Mouse (Mus musculus) gastrocnemius, postnatal 14 days (tissue): ENCODE measurements around the gene Gm20547. TPM values are rescaled to one million over a fixed set of nuclear protein-coding genes. Genes with fewer than 3 reads are reported as not detected.

Experiments
- DNase-seq: peaks from one replicate; pipeline ENCODE4 v3.0.0; 2021; ENCODE audit warnings: mixed read lengths
- intact Hi-C: fragments of 180-260 bp; cut with DNase I; formaldehyde crosslinking; loops from one replicate; pipeline ENCODE4 v1.15.1; 2025; ENCODE audit warnings: low total_unique reads
- total RNA-seq, 2 experiments: library from RNA; stranded (reverse); gene quantifications; 2 replicates each; pipeline ENCODE4 v1.2.3; 2021

The Gm20547 gene
- total RNA-seq, 2 experiments from 2014 or later: not detected

DNA sequence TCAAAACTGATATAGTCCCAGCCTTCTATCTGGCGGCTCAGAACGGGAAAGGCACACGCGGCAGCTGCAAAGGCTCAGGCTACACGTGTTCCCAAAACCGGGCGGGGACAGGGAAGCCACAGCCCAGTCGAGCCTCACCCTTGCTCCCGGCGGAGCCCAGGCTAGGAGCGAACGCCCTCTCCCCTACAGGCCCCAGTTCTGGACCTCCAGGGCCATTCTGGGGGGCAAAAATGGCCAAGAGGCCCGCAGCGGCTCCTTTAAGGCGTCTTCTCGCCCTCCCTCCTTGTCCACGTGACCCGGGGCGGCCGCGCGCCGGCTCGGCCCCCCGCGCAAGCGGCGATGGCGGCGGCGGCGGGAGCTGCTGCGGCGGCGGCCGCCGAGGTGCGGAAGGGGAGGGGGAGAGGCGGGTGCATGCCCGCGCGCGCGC is 16.3 kb upstream of the Gm20547 start, which contains the start of the genes C2 and Ehmt2:
TSS of gene C2 (minus strand) at position 106 of the 427 bp plus-strand sequence.
TSS of gene Ehmt2 (plus strand) at position 310 of the 427 bp plus-strand sequence.
- intact Hi-C loops: no loop called here
- DNase-seq: peak; percentile 81

DNA sequence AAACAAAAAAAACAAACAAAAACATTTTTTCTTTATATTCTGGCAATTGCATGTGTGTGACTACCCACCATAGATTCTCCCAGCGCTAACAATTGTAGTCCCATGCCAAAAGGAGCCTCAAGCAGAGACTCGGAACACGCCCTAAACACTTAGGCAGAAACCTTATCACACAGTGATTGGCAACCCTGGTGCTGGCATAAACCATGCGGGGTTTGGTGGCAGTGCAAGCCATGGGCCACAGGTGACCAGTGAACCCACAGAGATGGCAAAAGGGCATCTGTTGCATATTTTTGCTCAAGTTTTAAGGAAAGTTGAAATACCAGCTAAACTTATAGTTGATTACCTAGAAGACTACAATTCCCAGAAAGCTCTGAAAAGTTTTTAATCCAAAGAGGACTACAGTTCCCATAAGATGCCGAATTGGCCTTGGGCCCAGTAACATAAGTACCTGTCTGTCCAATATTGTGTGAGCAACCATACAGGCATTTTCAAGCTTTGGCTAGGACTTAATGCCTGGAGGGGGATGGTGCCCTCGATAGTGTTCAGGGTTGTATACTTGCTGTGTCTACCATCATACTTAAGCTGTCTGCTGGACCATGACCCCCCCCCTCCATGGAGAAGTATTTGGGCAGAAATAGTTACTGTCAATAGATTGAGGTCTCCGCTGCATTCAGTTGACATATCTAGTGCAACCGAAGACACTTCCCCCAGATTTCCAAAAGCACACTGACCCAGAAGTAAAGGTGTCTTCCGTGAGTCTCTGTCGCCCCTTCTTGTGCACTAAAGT is 15.7 kb upstream of the Gm20547 start:
- intact Hi-C loops: no loop called here
- DNase-seq: no peak

DNA sequence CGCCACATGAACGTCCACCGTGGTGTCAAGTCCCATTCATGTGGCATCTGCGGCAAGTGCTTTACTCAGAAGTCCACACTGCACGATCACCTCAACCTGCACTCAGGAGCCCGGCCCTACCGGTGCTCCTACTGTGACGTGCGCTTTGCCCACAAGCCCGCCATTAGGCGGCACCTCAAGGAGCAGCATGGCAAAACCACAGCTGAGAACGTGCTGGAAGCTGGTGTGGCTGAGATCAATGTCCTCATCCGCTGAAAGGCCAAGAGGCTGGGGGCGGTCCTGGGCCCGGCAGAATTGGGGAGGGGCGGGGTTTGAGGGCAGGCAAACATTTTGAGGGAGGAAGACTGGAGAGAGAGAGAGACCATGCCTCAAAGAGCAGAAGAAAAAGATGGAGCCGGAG is 14.5 kb upstream of the Gm20547 start:
- intact Hi-C loops: no loop called here

DNA sequence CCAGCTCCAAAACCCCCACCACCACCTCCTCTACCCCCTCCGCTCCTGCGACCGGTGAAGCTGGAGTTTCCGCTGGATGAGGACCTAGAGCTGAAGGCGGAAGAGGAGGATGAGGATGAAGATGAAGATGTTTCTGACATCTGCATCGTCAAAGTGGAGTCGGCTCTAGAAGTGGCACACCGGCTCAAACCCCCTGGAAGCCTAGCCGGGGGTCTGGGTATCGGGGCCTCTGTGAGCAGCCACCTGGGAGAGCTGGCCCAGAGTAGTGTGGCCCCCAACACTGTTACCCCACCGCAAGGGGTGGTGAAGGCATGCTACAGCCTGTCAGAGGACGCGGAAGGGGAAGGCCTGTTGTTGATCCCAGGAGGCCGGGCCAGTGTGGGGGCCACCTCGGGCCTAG is 13.9 kb upstream of the Gm20547 start:
- intact Hi-C loops: no loop called here
- no peak for DNase-seq

More for the DNA sequence above, 14.5 kb upstream of the Gm20547 start:
- DNase-seq: no peak

DNA sequence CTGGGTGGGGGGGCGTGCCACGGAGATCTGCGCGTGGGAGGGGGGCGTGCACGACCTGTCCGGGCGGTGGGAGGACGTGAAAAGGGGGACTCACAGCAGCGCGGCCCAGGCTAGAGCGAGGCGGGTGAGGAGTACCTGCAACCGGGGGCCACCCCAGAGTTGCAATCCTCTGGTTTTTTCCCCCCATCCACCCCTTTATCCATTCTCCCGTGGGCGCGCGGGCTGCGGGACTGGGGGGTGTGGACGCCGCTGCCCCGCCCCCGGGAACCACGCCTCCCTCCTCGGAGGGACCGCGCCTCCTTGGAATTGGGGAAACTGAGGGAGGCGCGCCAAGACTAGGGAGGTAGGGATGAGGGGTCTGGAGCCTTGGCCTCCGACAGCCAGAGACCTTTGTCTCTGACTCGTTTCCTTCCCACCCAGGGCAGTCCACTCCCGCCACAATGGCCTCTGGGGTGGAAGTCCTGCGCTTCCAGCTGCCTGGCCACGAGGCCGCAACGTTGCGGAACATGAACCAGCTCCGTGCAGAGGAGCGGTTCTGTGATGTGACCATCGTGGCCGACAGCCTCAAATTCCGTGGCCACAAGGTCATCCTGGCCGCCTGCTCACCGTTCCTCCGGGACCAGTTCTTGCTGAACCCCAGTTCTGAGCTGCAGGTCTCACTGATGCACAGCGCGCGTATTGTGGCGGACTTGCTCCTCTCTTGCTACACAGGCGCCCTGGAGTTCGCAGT is 13.1 kb upstream of the Gm20547 start:
- intact Hi-C loops: loop anchor here (5.0 kb wide), 1 partner anchor 43 kb away; the partner anchor contains the start of genes Nelfe and Skiv2l

DNA sequence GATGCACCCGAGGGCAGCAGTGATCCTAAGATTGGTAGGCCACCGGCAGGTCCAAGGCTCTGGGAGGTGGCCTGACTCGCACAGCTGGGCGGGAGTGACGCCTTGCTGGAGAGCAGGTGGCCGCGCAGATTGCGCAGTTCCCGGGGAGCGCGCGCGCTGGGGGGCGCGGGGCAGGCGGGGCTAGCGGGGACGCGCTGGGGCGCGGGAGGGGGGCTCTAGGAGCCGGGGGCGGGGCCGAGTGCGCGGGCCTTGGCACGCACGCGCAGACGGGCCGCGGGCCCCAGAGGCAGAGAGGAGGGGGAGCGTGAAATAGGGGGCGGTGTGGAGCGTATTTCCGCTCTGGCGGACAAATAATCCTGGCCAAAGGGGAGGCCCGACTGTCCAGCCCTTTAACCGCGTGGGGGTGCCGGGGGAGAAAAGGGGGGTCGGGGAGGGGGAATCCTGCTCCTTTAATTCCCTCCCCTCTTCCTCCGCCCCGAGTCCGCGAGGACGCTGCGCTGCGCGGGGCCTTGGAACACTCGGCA is 12.3 kb upstream of the Gm20547 start:
- DNase-seq: peak; percentile 96
- intact Hi-C loops: loop anchor here (5.0 kb wide), 1 partner anchor 42 kb away; the partner anchor contains the start of genes Nelfe and Skiv2l

More for the DNA sequence above, 13.1 kb upstream of the Gm20547 start:
- DNase-seq: peak; percentile 63

DNA sequence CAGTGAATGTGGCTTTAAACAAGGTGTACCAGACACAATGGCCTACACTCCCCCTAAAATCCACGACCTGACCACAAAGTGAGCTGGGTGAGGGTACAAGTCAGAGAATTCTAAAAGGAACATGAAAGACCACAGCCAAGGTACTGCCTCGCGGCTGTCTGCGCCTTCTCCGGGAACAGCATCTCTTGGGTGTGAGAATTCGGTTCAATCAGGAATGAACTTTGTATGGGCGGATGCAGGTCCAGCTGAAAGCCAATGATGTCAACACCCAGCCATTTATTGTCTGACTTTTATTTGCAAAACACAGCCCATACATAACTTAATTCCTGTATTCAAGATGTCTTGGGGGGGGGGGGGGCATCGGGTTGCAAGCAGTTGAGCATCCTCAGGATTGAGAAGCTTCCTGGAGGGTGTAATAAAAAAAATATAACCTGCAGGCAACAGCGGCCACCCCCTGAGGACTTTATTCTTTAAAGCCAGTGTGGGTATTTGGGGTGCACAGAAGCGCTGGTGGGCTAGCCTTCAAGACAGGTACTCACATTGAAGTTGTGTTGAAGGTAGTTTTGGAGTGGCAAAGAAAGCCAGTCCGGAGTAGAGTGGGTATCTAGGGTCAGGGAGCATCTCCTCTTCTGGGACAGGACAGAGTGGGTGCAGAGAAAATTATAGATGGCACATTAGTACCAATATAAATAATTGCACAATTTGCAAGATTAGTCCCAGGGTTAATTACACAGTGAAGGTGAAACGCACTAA is 11.4 kb upstream of the Gm20547 start:
- DNase-seq: no peak
- intact Hi-C loops: loop anchor here (5.0 kb wide), 1 partner anchor 41 kb away; the partner anchor contains the start of genes Nelfe and Skiv2l

DNA sequence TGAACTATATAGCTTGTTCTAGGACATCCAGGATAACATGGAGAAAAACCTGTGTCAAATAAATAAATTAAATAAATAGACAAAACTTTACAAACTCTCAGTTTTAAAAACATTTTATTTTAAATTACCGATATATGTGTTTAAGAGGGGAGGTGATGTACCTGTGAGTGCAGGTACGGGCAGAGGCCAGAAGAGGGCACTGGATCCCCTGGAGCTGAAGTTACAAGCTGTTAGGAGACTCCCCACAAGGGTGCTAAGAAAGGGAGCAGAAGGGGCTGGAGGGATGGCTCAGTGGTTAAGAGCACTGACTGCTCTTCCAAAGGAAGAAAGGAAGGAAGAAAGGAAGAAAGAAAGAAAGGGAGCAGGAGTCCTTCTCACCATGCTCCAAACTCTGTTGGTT is 9.5 kb upstream of the Gm20547 start:
- intact Hi-C loops: loop anchor here (5.0 kb wide), 1 partner anchor 39 kb away; the partner anchor contains the start of genes Nelfe and Skiv2l
- no peak for DNase-seq

DNA sequence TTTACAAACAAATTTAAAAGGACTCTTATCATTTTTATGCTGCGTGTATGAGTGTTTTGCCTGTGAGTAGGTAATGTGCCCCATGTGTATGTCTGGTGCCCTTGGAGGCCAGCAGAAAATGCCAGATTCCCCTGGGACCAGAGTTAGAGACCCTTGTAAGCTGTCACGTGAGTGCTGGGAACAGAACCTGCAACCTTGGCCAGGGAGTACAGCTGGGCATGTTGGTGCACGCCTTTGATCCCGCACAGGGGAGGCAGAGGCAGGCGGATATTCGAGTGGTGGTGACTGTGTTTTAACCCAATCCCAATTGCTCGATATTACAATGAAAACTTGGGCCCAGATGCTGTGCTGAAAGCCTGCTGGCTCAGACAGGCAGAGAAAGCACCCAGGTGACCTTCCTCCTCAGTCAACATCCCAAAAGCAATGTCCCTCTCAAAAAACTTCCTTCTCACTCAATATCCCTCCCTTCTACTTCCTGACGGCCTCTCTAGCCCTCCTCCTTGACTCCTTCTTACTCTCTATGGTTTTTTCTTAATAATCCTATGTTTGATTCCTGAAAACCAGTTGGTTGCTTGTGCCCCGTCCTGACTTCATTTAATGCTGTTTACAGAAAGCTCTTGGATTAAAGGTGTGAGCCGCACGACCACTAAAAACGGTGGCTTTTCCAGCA is 8.4 kb upstream of the Gm20547 start:
- no peak for DNase-seq
- intact Hi-C loops: loop anchor here (5.0 kb wide), 1 partner anchor 38 kb away; the partner anchor contains the start of genes Nelfe and Skiv2l

DNA sequence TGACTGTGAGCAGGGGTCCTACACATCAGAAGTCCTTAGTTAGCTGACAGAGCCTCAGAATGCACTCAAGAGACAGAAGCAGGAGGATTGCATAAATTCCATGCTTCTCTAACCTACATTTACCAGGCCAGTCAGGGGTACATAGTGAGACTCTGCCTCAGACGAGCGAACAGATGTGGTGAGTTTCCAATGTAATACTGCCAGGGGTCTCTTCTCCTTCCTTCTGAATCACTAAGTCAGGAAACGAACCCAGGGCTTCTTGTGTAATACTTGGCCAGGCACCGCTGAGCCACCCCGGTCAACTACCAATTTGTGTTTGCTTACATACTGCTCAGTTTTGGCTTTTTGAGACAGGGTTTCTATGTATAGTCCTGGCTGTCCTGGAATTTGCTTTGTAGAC is 6.1 kb upstream of the Gm20547 start:
- intact Hi-C loops: no loop called here
- DNase-seq: no peak

DNA sequence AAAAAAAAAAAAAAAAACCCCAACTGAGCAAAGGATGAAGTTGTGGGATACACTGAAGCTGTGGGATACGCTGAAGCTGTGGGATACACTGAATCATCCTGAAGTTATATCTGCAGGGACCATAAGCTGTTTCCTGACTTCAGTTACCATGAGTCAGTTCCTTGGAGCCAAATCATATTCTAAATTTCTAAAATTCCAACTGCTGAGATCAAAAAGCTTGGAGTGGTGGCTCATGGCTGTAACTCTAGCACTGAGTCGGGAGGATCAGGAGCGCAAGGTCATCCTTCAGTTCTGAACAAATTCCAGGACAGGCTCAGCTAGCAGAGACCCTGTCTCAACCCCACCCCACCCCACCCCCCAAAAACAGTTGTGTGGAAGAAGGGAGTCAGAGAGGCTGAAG is 3.8 kb upstream of the Gm20547 start:
- intact Hi-C loops: no loop called here

DNA sequence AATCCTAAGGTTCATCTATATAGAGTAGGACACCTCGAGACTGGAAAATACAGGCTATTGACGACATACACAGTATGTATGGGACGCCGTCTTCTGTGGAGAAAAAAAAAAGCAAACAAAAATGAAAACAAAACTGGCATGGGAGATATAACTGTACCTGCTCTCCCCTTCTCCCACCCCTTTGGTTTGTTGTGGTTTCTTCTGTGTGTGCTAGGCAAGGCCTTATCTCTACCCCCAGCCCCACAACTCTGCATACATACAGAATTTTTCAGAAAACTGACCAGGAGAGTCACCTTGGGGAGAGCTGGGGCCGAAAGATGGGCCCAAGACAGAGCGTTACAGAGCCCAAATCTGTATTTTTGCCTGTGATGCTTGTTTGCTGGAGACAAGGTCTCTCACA is 2.9 kb upstream of the Gm20547 start:
- no peak for DNase-seq
- intact Hi-C loops: no loop called here

More for the DNA sequence above, 3.8 kb upstream of the Gm20547 start:
- no peak for DNase-seq

DNA sequence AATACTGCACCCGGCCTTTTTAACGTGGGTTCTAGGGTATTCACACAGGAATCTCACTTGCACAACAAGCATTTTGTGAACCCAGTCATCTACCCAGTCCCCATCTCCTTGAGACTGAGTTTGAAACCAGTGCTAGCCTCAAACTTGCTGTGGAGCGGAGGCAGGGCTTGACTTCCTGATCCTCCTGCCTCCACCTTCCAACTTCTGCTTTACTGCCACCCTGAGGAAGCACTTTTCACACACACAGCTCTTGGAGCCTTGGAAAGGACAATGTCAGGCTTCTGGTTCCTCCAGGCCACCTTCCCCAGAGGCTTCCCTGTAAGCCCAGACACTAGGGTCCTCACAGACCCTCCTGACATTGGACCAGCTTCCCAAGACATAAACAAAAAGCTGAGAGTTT is 1.5 kb upstream of the Gm20547 start:
- intact Hi-C loops: no loop called here
- DNase-seq: no peak

DNA sequence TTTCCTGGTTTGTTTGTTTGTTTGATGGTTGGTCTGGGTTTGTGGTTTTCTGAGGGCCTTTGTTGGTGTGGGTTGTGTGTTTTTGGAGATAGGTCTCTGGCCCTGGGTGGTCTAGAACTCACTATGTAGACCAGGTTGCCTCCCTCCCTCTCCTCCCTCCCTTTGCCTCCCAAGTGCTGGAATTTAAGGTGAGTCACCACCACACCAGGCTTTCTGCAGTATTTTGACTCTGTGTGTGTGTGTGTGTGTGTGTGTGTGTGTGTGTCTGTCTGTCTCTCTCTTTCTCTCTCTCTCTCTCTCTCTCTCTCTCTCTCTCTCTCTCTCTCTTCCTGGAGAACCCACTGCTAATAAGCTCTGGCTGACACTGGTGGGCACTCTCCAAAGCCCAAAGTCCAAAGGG is 676 bp downstream of the Gm20547 start:
- DNase-seq: no peak
- intact Hi-C loops: no loop called here

DNA sequence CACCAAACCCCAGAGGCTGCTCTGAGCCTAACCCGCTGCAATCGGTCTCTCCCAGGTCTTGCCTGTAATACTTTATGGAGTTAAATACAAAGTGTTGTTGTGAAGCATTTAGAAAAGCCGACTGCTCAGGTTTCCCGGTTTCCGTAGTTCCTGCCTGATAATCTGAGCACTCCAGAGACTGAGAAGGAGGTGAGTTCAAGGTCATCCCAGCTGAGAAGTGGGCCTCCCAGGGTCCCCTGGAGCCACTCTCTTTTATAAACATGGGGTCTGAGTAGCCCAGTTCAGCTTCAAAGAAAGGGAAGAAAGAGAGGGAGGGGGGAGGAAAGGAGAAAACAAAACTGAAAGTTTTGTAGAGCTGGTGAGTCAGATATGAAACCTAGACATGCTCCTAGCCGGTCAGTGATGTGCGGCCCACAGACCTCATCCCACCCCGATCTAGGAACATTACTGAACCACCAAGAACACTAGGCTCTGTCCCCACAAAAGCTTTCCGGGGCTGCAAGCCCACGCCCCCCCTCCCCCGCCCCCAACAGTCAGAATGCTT is 2.4 kb downstream of the Gm20547 start, which contains the start of gene Zbtb12:
TSS of gene Zbtb12 (plus strand) at position 148 of the 544 bp plus-strand sequence.
- no peak for DNase-seq
- intact Hi-C loops: no loop called here

DNA sequence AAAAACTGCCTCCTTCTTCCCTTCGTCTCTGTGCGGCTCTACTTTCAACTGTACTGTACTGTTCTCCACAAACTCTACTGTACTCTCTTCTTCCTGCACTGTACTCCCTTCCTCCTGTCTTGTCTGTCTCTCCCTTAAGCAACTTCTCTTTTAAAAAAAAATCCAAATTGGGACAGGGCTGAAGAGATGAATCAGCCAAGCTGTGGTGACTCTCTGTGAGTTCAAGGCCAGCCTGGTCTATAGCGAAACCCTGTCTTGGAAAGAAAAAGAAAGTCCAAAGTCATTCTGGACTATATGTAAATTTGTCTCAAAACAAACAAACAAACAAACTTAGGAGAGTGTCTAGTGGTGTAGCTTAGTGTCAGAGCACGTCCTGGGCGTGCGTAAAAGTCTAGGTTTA is 7.5 kb downstream of the Gm20547 start:
- intact Hi-C loops: no loop called here
- DNase-seq: no peak

DNA sequence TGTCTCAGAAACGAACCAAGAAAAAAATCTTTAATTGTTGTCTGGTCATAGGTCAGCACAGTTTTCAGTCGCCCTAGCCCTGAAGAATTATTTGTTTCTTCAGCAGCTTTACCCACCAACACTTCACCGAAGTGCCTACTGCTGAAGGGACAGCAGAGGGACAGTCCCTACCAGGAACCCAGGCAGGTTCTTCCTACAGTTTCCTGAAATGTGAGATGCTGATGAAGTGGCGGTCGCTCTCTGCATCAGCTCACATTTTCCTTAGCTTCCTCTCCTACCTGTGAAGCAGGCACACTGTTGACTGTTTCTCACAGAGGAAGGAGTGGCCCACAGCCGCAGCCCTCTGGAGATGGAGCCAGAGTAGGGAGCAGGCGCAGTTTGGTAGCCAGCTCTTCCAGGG is 15.9 kb downstream of the Gm20547 start:
- no peak for DNase-seq
- intact Hi-C loops: no loop called here

DNA sequence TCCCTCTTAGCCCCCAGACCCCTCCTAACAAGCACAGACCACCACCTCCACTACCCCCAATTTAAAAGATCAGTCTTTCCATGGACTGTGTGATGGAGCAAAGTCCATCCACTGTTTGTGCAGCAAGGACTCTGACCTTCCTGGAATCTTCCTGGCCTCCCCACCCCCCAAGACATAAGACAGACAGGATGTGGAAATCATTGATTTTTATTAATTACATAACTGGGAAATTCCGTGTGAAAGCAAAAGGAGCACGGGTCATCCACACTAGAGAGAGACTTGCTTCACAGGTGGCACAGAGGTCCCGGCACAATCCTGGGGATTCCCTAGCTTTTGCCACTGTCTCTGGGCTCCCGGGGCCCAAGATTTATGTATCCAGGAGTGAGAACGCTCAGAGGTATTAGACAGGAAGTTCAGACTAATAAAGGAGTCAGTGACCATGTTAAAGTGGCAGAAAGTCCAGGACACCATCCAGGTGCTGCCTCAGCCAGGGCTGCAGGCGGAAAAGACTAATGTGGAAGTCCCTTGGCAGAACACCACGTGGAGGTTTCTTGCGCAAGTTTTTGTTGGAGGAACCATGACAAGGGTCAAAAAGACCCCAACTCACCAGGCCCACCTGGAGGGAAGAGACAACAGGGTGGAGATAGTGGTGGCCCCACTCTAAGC is 19.3 kb downstream of the Gm20547 start, which contains the start of gene Cfb:
TSS of gene Cfb (minus strand) at position 103 of the 666 bp plus-strand sequence.
- intact Hi-C loops: no loop called here
- no peak for DNase-seq
